Mouse (Mus musculus) embryonic facial prominence, embryonic 15.5 days (tissue): ENCODE measurements around the gene Lurap1l. TPM values are rescaled to one million over a fixed set of nuclear protein-coding genes. Genes with fewer than 3 reads are reported as not detected.

Source experiments
- ATAC-seq: fragments of 200-750 bp; cut with Nextera tagmentation; 2 replicates; pipeline ENCODE4 v1.8.0; 2017; ENCODE audit warnings: low read depth, moderate TSS enrichment; ENCODE audit not compliant: insufficient number of reproducible peaks, low FRiP score, low TSS enrichment
- H3K27ac ChIP-seq: fragments of 300-500 bp; sonication (generic); replicated peaks from 2 replicates; pipeline ENCODE4 v1.5.1; 2015; ENCODE audit warnings: mild to moderate bottlenecking, inconsistent platforms
- H3K27me3 ChIP-seq: fragments of 300-500 bp; sonication (generic); 2 replicates; pipeline ENCODE4 v1.6.1; 2015; ENCODE audit warnings: inconsistent platforms
- H3K36me3 ChIP-seq: fragments of 300-500 bp; sonication (generic); 2 replicates; pipeline ENCODE4 v1.6.1; 2015; ENCODE audit warnings: mild to moderate bottlenecking, inconsistent platforms
- H3K4me1 ChIP-seq: fragments of 300-500 bp; sonication (generic); 2 replicates; pipeline ENCODE4 v1.6.1; 2015; ENCODE audit warnings: inconsistent platforms
- H3K4me2 ChIP-seq: fragments of 300-500 bp; sonication (generic); replicated peaks from 2 replicates; pipeline ENCODE4 v1.6.1; 2015; ENCODE audit warnings: mild to moderate bottlenecking, inconsistent platforms
- H3K4me3 ChIP-seq: fragments of 300-500 bp; sonication (generic); replicated peaks from 2 replicates; pipeline ENCODE4 v1.5.1; 2015; ENCODE audit warnings: mild to moderate bottlenecking, inconsistent platforms
- H3K9ac ChIP-seq: fragments of 300-500 bp; sonication (generic); 2 replicates; pipeline ENCODE4 v1.6.1; 2015; ENCODE audit warnings: inconsistent platforms
- H3K9me3 ChIP-seq: fragments of 300-500 bp; sonication (generic); replicated peaks from 2 replicates; pipeline ENCODE4 v1.6.1; 2016; ENCODE audit warnings: inconsistent platforms
- WGBS: fragments of 180-500 bp; shearing (Covaris S2); methylation state at CpG from one replicate; pipeline ENCODE4 v1.1.7; 2015; 5-methylcytosine and 5-hydroxymethylcytosine counted together
- polyA plus RNA-seq: library from polyadenylated mRNA; unstranded; fragments of >200 nt; fragmentation: Nextera tagmentation; extraction: Ambion mirVana; gene quantifications from 2 replicates; pipeline ENCODE4 v1.2.1, GENCODE M21; 2015

The Lurap1l gene
- polyA plus RNA-seq = 20.2 and 20.9 TPM in 2 replicates

- H3K4me2 ChIP-seq = peak within 1 kb of the TSS; percentile 94
- ATAC-seq = no peak
- H3K9me3 ChIP-seq = no peaks in the 10 kb centered on the region
- peak within 1 kb of the TSS; percentile 81 for H3K27ac ChIP-seq
- H3K4me1 ChIP-seq = no peaks in the 10 kb centered on the region
- no peaks in the 10 kb centered on the region for H3K36me3 ChIP-seq
- under 1% methylated on average over 10 of the region's 10 CpGs for WGBS
- peak within 1 kb of the TSS; percentile 58 for H3K9ac ChIP-seq
- H3K4me3 ChIP-seq = peak within 1 kb of the TSS; percentile 73
- no peaks in the 10 kb centered on the region for H3K27me3 ChIP-seq
These were observed at the start of gene Lurap1l for GRCm38 (mm10) chr4:80910481-80910870. Gene Lurap1l, plus strand, starts transcription at chr4:80910646.

GRCm38 (mm10) chr4:80862962-80863361 lies 47.5 kb upstream of the Lurap1l start:
- 70% methylated on average over 9 of the region's 9 CpGs for WGBS
- no peaks in the 10 kb centered on the region for H3K27me3 ChIP-seq
- ATAC-seq = no peak

GRCm38 (mm10) chr4:80863906-80864305 lies 46.5 kb upstream of the Lurap1l start:
- ATAC-seq = no peak
- no peak overlapping the region for H3K9ac ChIP-seq
- H3K27ac ChIP-seq = no peak overlapping the region
- WGBS = 59% methylated on average over 7 of the region's 7 CpGs
- no peaks in the 10 kb centered on the region for H3K36me3 ChIP-seq
- no peaks in the 10 kb centered on the region; the same call in 1 of the 2 replicates for H3K4me1 ChIP-seq
- no peak overlapping the region for H3K4me2 ChIP-seq
- H3K9me3 ChIP-seq = no peaks in the 10 kb centered on the region
- no peak overlapping the region for H3K4me3 ChIP-seq
- no peaks in the 10 kb centered on the region for H3K27me3 ChIP-seq

More at GRCm38 (mm10) chr4:80862962-80863361, 47.5 kb upstream of the Lurap1l start:
- H3K9ac ChIP-seq = no peak overlapping the region
- no peaks in the 10 kb centered on the region for H3K9me3 ChIP-seq
- H3K4me1 ChIP-seq = no peaks in the 10 kb centered on the region; the same call in 1 of the 2 replicates
- H3K4me2 ChIP-seq = no peak overlapping the region
- H3K27ac ChIP-seq = no peak overlapping the region
- no peak overlapping the region for H3K4me3 ChIP-seq
- H3K36me3 ChIP-seq = no peaks in the 10 kb centered on the region

DNA sequence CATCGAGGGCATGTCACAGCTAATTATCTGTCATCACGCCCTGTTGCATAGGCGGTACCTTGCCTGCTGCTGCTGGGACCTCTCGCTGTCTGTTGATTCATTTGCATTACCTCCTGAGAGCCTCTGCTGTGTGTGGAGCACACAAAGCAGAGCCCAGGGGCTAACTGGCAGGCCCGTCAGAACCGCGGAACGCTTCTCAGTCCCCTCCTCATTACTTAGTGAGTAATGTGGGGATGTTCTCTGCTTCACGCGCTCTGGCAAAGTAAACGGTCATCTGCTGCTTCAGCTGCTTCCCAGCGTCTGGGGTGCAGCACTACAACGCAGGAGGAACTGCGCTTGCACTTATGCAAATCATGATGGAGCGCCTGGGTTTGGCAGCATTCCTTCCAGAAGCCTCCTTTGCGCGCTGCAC lies 45.9 kb upstream of the Lurap1l start:
- Histone ChIP-seq H3K36me3 (no peaks in the 10 kb centered on the region), H3K27me3 (no peaks in the 10 kb centered on the region), H3K4me3 (peak overlapping the region; percentile 36), H3K27ac (0 out of 2 replicates have a peak overlapping the region, but pooled peaks have one; percentile 22), H3K4me2 (peak overlapping the region; percentile 64), H3K9me3 (no peaks in the 10 kb centered on the region), H3K4me1 (no peaks in the 10 kb centered on the region; the same call in 1 of the 2 replicates), H3K9ac (no peak overlapping the region)
- peak; percentile 63 for ATAC-seq
- under 1% methylated on average over 17 of the region's 17 CpGs for WGBS

GRCm38 (mm10) chr4:80866065-80866464 lies 44.4 kb upstream of the Lurap1l start:
- no peaks in the 10 kb centered on the region; the same call in 1 of the 2 replicates for H3K4me1 ChIP-seq
- H3K4me3 ChIP-seq = no peak overlapping the region
- no peaks in the 10 kb centered on the region for H3K27me3 ChIP-seq
- WGBS = 10% methylated on average over 5 of the region's 5 CpGs
- no peaks in the 10 kb centered on the region for H3K9me3 ChIP-seq
- H3K9ac ChIP-seq = no peak overlapping the region
- H3K4me2 ChIP-seq = no peak overlapping the region
- H3K27ac ChIP-seq = no peak overlapping the region
- H3K36me3 ChIP-seq = no peaks in the 10 kb centered on the region
- ATAC-seq = 0 out of 2 replicates have a peak, but pooled peaks have one; percentile 63

- ATAC-seq = no peak
- H3K27me3 ChIP-seq = no peaks in the 10 kb centered on the region
- no peak overlapping the region for H3K4me3 ChIP-seq
- H3K27ac ChIP-seq = no peak overlapping the region
- no peak overlapping the region for H3K4me2 ChIP-seq
- no peak overlapping the region for H3K9ac ChIP-seq
- 49% methylated on average over 2 of the region's 2 CpGs for WGBS
- no peaks in the 10 kb centered on the region for H3K36me3 ChIP-seq
- H3K9me3 ChIP-seq = no peaks in the 10 kb centered on the region
- peaks cover 3% of the 10 kb centered on the region; the same call in 1 of the 2 replicates for H3K4me1 ChIP-seq
These were observed 40.8 kb upstream of the Lurap1l start for GRCm38 (mm10) chr4:80869598-80869997.

GRCm38 (mm10) chr4:80872847-80873644 lies 37.4 kb upstream of the Lurap1l start:
- Histone ChIP-seq H3K9ac (no peak overlapping the region), H3K4me2 (no peak overlapping the region), H3K9me3 (no peaks in the 10 kb centered on the region), H3K4me1 (peaks cover 3% of the 10 kb centered on the region; the same call in 1 of the 2 replicates), H3K27ac (no peak overlapping the region), H3K4me3 (no peak overlapping the region), H3K27me3 (no peaks in the 10 kb centered on the region), H3K36me3 (no peaks in the 10 kb centered on the region)
- 39% methylated on average over 6 of the region's 6 CpGs for WGBS
- ATAC-seq = no peak

GRCm38 (mm10) chr4:80874121-80874859 lies 36.2 kb upstream of the Lurap1l start:
- 51% methylated on average over 5 of the region's 5 CpGs for WGBS
- H3K4me2 ChIP-seq = no peak overlapping the region
- no peaks in the 10 kb centered on the region for H3K27me3 ChIP-seq
- no peak overlapping the region for H3K27ac ChIP-seq
- ATAC-seq = no peak
- H3K9me3 ChIP-seq = no peaks in the 10 kb centered on the region
- peaks cover 3% of the 10 kb centered on the region; the same call in 1 of the 2 replicates for H3K4me1 ChIP-seq
- H3K9ac ChIP-seq = no peak overlapping the region
- no peak overlapping the region for H3K4me3 ChIP-seq
- no peaks in the 10 kb centered on the region for H3K36me3 ChIP-seq

DNA sequence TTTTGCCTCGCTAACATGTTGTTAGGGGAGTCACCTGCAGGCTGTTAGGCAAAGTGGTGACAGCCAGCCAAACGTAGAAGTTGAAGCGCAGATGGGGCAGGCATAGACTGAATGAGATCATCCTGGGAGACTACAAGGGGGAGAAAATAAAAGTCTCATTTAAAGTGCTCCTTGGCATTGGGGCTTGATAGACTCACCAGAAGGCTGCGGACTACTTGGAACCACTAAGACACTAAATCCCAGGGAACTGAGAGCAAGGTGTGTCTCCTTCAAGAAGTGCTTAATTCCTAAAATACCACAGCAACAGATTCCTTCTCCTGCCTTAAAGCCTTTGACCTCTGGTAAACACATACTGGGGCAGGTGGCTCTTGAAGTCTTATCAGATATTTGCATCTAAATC lies 35.4 kb upstream of the Lurap1l start:
- no peak overlapping the region for H3K4me2 ChIP-seq
- no peak overlapping the region for H3K27ac ChIP-seq

GRCm38 (mm10) chr4:80881996-80882599 lies 28.3 kb upstream of the Lurap1l start:
- Histone ChIP-seq H3K4me1 (no peaks in the 10 kb centered on the region), H3K36me3 (no peaks in the 10 kb centered on the region), H3K27me3 (no peaks in the 10 kb centered on the region), H3K4me3 (no peak overlapping the region), H3K9ac (no peak overlapping the region), H3K27ac (no peak overlapping the region), H3K9me3 (no peaks in the 10 kb centered on the region), H3K4me2 (no peak overlapping the region)
- no peak for ATAC-seq
- 84% methylated on average over 1 of the region's 1 CpGs for WGBS

More for the DNA sequence above, 35.4 kb upstream of the Lurap1l start:
- no peak for ATAC-seq
- Histone ChIP-seq H3K4me1 (peaks cover 3% of the 10 kb centered on the region; the same call in 1 of the 2 replicates), H3K9me3 (no peaks in the 10 kb centered on the region), H3K27me3 (no peaks in the 10 kb centered on the region), H3K4me3 (no peak overlapping the region), H3K9ac (no peak overlapping the region), H3K36me3 (no peaks in the 10 kb centered on the region)
- 43% methylated on average over 4 of the region's 4 CpGs for WGBS

GRCm38 (mm10) chr4:80886631-80887030 lies 23.8 kb upstream of the Lurap1l start:
- H3K27me3 ChIP-seq = no peaks in the 10 kb centered on the region
- no peaks in the 10 kb centered on the region for H3K9me3 ChIP-seq
- no peak overlapping the region for H3K27ac ChIP-seq
- H3K4me2 ChIP-seq = no peak overlapping the region
- no peak for ATAC-seq
- H3K4me3 ChIP-seq = no peak overlapping the region
- H3K36me3 ChIP-seq = no peaks in the 10 kb centered on the region
- no peak overlapping the region for H3K9ac ChIP-seq
- WGBS = 64% methylated on average over 4 of the region's 4 CpGs
- H3K4me1 ChIP-seq = no peaks in the 10 kb centered on the region
